Mouse (Mus musculus): ENCODE results near the gene Dcun1d1. TPM values are rescaled to one million over a fixed set of nuclear protein-coding genes. Genes with fewer than 3 reads are reported as not detected.

The Dcun1d1 gene
- 20.1 and 24.6 TPM in 2 replicates for polyA plus RNA-seq (2012; rRNA removed)

DNA sequence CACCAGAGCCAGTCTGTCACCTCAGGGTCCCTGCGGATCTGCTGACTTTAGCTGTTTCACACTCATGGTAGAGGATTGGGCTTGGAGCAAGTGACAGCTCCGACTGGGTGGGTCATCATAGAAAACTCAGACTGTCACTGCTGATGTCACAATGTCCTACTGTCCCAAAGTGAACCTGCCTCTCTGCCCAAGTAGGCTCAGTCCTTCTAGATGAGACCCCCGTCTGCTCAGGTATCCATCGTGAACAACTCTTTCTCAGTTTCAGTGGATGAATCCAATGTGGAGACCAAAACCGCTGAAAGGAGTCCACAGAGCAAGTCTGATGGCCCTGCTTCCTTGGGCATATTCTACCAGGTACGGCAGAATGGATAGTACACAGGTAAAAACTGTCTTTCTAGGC lies at the start of gene Dcun1d1:
Gene Dcun1d1 (minus strand): TSS at position 101 of the 400 bp plus-strand sequence.

Other genes with a start within 250 kb of the Dcun1d1 start
- 18.4 and 20.3 TPM in 2 replicates for gene Atp11b, start 183.3 kb downstream of the Dcun1d1 start, polyA plus RNA-seq (2012; rRNA removed)
- 13.4 and 14.3 TPM in 2 replicates for gene Mccc1, start 63.2 kb upstream of the Dcun1d1 start, polyA plus RNA-seq (2012; rRNA removed)
- gene Ccdc144b, start 116.1 kb upstream of the Dcun1d1 start, polyA plus RNA-seq (2012; rRNA removed), result not detected in 2 replicates
- gene Acad9, start 128.5 kb upstream of the Dcun1d1 start, polyA plus RNA-seq (2012; rRNA removed), result 11.8 and 12.4 TPM in 2 replicates
- 0.48 and 0.53 TPM in 2 replicates for gene D3Ertd254e, start 213.6 kb upstream of the Dcun1d1 start, polyA plus RNA-seq (2012; rRNA removed)